Mouse (Mus musculus) retina, postnatal 7 days (tissue): ENCODE measurements around the gene Filip1l.
"Not testable (repeated sequence)": the region's sequence is repeated elsewhere in the genome, so short reads cannot be mapped to it uniquely, and the experiment has no call there.

Source experiments
- DNase-seq: peaks from one replicate; pipeline ENCODE4 v3.0.0-alpha.2; 2012; ENCODE audit warnings: low read depth, low spot score

Gene Filip1l

GRCm38 (mm10) chr16:57353166-57353721 is 351 bp downstream of the Filip1l start:
- no peak for DNase-seq

- DNase-seq: no peak
Observed at GRCm38 (mm10) chr16:57353932-57354331, 1.0 kb downstream of the Filip1l start.

GRCm38 (mm10) chr16:57356454-57356853 is 3.6 kb downstream of the Filip1l start:
- no peak for DNase-seq

- no peak for DNase-seq
Observed at GRCm38 (mm10) chr16:57357011-57357410, 4.1 kb downstream of the Filip1l start.

DNA sequence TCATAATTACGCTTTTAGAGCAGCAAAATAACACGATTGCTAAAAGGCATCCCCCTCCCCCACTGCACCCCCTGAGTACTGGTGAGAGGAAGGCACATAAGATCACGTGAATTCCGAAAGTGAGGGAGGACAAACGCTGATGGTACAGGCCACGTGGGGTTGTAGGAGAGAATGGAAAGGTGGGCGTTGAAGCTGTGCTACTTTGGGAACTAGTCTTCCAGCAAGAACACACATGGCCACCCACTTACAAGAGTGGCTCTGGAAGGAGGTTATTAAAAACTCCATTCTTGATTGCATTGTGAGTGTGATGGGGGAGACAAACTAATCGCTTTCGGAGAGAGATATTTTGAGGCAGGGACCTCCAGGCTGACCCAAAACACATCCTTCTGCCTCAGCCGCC is 6.4 kb downstream of the Filip1l start:
- DNase-seq: no peak

- no peak for DNase-seq
Observed at GRCm38 (mm10) chr16:57360785-57361184, 7.9 kb downstream of the Filip1l start.

DNA sequence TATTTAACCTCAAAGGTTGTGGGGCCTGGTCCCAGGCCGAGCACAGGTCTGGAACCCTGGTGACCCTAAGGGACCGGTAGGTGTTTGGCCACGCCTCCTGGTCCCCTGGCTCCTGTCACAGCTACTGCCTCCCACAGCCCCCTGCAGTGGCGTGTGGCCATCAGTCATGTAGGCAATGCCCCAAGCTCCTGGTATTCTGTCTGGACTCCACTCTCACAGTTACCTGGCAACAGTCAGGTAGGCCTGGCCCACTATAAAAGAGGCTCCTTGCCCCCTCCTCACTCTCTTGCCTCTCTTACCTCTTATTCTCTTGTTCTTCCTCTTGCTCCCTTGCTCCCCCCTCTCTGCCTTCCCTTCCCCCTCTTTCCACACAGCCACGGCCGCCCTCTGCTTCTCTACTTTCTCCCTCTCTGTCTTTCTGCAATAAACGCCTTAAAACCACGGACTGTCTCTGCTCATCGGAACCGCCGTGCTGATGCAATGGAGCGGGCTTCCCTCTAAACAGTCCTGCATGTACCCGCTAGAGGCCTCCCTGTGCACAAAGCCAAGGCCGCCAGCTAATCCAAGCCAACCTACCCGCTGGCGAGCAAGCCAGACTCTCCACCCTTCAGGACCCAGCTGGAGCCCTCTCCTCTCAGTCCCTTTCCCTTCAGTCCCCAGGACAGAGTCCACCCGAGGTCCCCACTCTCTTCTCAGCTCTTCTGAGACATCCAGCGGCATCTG is 9.9 kb downstream of the Filip1l start:
- no peak for DNase-seq

- no peak for DNase-seq
Observed at GRCm38 (mm10) chr16:57364498-57364897, 11.6 kb downstream of the Filip1l start.

DNA sequence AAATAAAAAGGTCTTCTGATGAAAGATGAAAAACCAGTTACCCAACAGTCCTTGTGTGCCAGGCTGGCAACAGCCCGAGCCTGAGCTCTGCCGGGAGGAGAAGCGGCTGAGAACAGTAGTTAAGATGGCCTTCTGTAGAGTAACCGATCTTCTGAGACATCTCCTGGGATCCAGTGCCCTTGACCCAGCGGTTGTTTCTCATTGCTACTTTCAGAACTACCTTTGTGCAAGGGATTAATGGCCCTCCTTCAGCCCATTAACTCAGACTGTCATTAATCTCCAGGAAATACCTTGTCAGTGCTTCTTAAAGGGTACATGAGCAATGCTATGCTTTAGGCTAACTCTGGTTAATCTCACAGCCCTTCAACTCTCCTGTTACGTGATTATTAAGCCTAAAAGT is 13.2 kb downstream of the Filip1l start:
- no peak for DNase-seq

- DNase-seq: no peak
Observed at GRCm38 (mm10) chr16:57366941-57367694, 14.2 kb downstream of the Filip1l start.

GRCm38 (mm10) chr16:57369846-57370496 is 17.1 kb downstream of the Filip1l start:
- no peak for DNase-seq

DNA sequence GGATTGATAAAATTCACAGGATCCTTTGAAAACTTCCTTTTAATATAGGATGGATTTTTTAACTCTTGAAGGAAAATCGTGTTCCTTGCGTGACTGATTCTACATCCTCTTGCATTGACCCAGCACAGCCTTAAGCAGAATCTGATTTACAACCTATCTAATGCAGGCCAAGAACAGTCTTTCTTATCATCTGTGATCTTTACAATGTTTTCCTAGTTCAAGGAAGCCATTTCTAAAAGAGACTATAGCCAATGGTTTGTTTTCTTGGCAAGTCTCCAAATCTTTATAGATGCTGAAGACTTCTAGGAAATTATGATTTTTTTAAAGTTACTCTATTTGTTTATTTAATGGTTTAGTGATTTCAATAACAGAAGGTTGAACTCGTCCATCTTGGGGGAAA is 19.3 kb downstream of the Filip1l start:
- no peak for DNase-seq

GRCm38 (mm10) chr16:57375248-57375837 is 22.4 kb downstream of the Filip1l start:
- no peak for DNase-seq

DNA sequence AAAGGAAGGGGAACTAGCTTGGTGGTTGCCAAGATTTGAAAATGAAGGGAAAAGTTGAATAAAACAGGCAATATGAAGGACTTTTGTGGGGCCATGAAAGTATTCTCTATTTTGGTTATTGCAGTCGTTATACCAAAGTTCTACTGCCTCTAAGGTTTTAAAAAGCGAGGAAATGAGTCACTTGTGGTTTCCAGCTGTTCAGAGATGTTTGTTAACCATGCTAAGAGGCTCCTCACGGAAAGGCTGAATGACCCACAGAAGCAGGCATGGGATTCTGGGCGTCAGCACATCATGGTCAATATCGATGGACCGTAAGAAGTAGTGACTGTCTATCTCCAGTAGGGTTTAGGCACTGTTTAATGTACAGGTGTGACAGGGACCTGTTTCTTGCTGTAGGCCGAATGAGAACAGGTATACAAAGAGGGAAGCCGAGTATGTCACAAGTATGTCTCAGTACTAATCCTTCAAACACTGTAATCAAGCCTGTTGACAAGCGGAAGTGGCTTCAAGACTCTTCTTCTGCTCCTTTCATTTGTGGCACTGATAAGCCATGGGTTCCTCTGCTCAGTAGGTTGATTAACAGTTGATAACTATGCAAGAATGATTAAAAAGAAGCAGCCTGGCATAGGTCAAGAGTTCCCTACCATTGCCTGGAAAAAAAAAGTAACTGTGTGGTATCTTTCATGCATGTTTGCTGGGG is 25.9 kb downstream of the Filip1l start:
- DNase-seq: no peak

GRCm38 (mm10) chr16:57383266-57383971 is 30.5 kb downstream of the Filip1l start:
- DNase-seq: no peak

- DNase-seq: no peak
Observed at GRCm38 (mm10) chr16:57384274-57384673, 31.4 kb downstream of the Filip1l start.

- DNase-seq: no peak
Observed at GRCm38 (mm10) chr16:57389566-57390251, 36.8 kb downstream of the Filip1l start.

DNA sequence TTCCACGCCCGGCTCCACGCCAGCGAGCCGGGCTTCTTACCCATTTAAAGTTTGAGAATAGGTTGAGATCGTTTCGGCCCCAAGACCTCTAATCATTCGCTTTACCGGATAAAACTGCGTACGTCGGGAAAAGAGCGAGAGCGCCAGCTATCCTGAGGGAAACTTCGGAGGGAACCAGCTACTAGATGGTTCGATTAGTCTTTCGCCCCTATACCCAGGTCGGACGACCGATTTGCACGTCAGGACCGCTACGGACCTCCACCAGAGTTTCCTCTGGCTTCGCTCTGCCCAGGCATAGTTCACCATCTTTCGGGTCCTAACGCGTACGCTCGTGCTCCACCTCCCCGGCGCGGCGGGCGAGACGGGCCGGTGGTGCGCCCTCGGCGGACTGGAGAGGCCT is 38.3 kb downstream of the Filip1l start:
- DNase-seq: not testable (repeated sequence)

DNA sequence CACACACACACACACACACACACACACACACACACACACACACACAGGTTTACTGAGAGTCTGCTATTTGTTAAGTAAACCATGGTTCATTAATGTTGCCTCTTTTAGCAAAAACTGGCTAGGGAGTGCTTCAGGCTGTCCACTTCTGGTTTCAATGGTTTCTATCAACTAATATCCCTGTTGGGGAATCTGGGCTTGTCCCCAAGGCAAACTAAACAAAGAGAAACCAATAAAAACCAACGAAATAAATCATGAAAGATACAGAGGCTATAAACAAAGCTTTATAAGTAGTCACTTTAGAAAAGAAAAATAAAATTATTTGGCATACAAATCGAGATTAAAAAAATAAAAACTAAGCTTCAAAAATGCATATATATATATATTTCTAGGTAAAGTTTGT is 39.6 kb downstream of the Filip1l start:
- DNase-seq: no peak

GRCm38 (mm10) chr16:57393161-57393560 is 40.3 kb downstream of the Filip1l start:
- no peak for DNase-seq
